Mouse (Mus musculus) embryo, embryonic 11.5 days (tissue): ENCODE data around the gene Carmil1.

ENCODE experiments used
- DNase-seq: peaks from one replicate; pipeline ENCODE4 v3.0.0-alpha.2; 2012; ENCODE audit warnings: low read depth, low spot score

Gene Carmil1

GRCm38 (mm10) chr13:24040221-24040620 lies 240.4 kb downstream of the Carmil1 start:
- DNase-seq: no peak

GRCm38 (mm10) chr13:24037502-24037901 lies 243.1 kb downstream of the Carmil1 start:
- no peak for DNase-seq

DNA sequence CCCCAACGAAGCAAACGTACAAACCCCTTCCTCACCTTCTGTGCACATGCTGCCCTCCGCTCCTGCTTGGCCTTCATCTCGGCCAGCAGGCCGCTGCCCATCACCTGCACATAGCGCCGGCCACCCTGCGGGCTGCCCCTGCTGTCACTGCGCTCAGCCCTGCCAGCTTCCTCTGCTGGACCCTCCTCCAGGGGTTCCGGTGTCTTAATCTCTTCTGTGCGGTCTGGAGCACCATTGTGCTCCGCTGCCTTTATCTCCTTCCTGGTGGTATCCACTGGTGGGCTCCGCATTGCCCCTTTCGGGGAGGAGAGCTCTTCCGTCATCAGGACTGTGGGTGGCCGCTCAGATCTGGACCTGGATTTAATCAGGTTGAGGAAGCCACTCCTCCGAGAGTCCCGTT lies 244.4 kb downstream of the Carmil1 start:
- DNase-seq: no peak

DNA sequence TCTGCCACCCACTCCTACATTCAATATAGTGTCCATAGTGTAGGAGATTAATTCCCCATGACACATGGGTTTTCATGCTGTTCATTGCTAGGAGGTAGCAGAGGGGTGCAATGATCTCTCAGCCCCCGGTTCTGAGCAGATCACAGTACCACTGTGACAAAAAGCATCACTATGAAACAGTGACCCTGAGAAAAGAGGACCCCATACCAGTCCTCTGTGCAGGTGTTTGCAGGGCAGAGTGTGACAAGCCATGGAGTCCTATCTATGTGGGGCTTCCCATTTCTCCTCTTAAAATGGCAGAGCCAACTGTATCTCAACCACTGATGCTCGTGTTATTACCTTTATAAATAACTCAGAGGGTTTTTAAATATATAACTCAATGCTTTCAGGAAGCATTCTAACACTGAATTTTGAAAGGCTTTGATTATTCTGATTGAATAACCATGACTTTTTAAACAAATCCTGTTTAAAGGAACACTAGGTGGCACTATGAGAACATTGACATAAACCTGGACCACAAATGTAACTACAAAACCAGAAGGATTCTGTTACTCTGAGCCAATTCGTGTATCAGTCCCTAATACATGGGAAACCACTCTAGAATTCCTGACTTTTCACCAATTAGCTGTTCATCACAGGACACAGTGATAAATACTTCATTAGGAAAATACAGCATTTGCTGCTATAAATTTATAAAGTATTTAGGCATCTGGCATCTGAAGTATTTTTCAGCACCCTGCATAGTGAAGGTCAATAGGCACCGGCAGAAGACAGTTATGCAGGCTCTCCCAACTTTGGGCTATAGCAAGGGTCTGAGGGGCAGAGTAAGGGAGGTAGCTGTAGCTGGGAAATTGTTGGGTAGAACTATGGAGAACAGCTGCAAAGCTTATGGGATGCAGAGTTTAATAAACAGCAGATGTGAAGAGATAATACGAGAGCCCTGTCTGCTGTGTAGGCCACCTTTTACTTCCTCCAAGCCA lies 253.1 kb downstream of the Carmil1 start:
- DNase-seq: peak; percentile 19

GRCm38 (mm10) chr13:24018515-24018914 lies 262.1 kb downstream of the Carmil1 start:
- no peak for DNase-seq

DNA sequence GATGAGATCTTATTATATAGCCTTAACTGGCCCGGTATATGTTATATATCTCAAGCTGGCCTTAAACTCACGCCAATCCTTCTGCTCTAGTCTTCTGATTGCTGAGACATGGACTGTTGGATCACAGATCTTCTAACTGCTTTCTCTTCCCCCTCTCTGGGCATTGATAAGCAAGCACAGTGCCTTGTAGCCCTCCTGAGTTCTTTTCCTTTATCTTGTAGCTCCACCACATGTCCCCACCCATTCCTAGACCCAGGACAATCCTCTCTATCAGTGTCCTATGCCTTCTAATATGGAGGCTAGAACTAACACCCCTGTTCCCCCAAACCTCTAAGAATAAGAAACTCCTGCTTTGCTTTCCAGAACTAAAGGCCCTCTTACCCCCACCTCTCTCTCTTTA lies 275.1 kb downstream of the Carmil1 start:
- DNase-seq: no peak

DNA sequence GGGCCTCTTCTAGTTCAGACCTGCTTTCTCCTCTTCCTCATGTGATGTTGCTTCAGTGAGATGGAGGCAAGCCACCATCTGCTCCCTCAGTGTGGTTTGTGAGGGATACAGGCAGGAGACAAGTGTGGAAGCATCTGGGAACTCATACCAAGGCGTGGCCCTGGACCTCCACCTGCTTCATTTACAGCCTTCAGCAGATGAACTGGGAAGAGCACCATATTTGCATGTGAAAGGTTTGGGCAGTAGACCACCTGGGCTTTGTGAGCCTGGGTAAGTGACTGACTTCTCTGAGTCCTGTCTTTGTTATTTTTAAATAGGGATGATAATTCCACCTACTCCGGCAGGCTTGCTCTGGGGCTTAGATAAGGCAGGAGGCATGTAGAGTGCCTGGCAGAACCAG lies 278.8 kb downstream of the Carmil1 start:
- DNase-seq: no peak

- DNase-seq: no peak
These were observed 279.5 kb downstream of the Carmil1 start for GRCm38 (mm10) chr13:24001081-24001480.

DNA sequence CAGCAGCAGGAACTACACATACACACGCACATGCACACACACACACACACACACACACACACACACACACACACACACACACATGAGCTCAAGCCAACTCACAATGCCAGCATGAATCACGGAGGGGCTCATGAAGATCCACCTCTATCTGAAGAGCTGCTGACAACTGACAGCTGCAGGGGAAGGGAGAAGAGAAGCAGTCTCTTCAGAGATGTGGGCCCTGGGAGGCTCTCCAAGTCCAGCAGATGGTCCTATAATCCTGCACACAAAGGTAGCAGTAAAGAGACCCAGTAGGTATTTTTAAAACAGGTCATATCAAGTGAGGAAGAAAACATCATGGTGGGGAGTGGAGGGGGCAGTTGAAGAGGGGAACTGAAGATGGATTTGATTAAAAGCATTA lies 281.8 kb downstream of the Carmil1 start:
- no peak for DNase-seq

GRCm38 (mm10) chr13:23994756-23995155 lies 285.8 kb downstream of the Carmil1 start:
- no peak for DNase-seq

GRCm38 (mm10) chr13:23994024-23994423 lies 286.6 kb downstream of the Carmil1 start:
- DNase-seq: no peak

GRCm38 (mm10) chr13:23990928-23991327 lies 289.7 kb downstream of the Carmil1 start, which contains the start of gene Scgn:
Gene Scgn (minus strand): TSS chr13:23991214.
- peak; percentile 79 for DNase-seq

DNA sequence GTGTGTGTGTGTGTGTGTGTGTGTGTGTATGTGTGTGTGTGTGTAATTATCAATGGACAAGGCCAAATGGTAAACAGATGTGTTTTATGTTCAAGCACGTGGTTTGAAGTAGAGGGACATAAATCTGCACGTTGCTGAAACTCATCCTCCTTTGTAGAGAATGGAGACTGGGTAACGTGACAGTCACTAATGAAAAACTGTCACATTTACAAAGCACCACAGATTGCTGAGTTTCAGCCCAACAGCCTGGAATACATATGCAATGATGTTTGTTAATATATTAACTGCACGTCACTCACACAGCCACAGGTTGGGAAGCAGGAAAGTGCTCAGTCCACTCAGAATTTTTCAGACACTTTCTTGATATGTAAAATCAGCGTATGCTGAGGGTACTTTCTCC lies 290.1 kb downstream of the Carmil1 start:
- no peak for DNase-seq

DNA sequence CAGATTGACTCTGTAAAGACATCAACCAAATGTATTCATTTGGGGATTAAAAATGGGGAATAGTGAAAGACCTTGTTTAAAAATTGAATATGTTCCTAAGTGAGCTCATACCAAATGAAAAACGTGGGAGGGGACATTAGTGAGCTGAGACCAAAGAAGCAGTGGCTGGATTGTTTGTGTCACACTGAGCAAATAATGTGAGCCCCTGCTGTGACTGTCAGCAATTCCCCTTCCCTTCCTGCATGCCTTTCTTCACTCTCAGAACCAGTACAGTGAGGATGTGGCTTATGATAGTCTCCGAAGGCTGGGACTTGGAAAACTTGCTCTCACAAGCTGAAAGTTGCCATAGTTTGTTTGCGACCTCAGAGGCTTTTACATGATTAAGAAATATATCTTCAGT lies 295.5 kb downstream of the Carmil1 start:
- DNase-seq: no peak

DNA sequence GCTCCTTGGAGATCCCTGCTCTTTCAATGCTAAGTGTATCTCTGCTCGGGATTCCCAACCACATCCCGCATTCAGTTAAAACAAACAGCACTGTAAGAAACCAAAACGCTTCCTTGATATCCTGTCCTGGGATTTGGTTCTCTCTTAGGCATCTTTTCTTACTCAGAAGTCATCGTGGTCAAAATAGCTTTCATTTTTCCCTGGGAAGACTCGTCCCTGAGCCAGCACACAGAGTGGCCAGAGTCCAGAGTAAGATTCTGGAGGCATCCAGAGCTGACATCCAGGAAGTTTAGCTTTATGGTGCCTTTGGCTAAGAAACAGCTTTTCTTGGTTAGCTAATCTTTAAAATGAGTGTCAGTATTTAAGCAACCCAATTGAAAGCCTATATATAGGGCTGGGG lies 308.3 kb downstream of the Carmil1 start:
- DNase-seq: no peak

DNA sequence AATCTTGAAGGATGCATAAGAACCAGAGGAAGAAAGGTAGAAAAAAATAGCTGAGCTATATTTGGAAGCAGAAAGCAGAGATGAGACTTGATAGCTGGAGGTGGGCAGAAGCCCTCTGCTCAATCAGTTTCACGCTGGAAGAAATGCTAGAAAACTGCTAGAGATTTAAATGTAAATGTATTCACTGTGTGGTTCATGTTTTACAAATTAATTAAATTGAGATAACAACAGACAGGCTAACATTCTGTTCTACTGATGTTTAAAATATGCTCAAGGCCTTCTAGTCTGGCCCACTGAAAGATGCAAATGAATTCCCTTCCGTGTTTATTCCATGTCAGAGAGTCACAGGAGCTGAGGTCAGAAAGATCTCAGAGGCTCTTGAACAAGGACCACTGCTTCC lies 308.7 kb downstream of the Carmil1 start:
- DNase-seq: no peak

DNA sequence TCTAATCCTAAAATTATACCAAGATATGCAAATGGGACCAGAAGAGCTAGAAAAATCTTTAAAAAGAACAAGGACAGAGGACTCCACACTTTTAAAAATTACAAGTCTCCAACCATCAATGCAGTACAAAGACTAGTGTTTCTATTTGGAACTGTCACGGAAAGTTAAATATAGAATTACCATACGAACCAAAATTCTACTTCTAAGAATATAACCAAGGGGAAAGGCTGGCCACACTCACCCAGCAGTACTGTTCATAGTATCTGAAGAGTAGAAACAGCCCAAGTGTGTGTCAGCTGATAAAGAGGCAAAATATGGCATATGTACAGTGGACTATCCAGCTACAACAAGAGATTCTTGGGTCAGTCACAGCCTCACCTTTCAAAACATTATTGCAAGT lies 315.7 kb downstream of the Carmil1 start:
- DNase-seq: no peak
